Mouse (Mus musculus) retina, embryonic 14.5 days (tissue): ENCODE measurements around the gene Agpat4.

Experiments used
- DNase-seq: peaks from one replicate; pipeline ENCODE4 v3.0.0-alpha.2; 2015; ENCODE audit warnings: low spot score

The Agpat4 gene

GRCm38 (mm10) chr17:12160984-12161764 lies 42.7 kb downstream of the Agpat4 start:
- DNase-seq: no peak

DNA sequence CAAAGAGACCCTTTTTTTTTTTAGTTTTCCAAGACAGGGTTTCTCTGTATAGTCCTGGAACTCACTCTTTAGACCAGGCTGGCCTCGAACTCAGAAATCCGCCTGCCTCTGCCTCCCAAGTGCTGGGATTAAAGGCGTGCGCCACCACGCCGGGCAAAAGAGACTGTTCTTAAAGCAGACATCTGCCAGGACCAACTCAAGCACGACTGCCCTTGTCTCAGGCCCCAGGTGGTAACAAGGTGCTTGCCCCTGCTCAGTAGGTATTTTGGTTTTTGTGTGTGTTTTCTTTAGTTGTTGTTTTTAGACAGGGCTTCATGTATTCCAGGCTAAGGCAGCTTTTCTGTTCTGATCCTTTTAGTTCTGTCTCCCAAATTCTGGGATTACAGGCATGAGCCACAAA lies 43.4 kb downstream of the Agpat4 start:
- no peak for DNase-seq

DNA sequence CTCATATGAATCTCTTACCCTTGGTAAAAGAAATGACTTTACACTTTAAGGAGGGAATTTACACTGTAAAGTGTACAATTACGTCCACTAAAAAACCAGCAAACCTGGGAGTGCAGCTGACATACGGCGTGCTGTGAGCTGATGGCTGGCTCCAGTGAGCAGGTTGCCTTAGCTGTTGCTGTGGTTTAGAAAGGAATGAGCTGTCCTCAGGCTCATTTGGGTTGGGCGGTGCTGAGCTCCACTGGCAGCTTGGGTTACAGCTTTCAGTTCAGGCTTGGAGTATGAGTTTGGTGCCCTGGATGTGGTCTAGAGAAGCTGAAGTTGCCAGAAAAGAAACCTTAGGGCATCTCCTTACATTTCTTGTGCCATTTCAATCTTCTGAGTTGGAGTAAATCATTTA lies 44.3 kb downstream of the Agpat4 start:
- no peak for DNase-seq

GRCm38 (mm10) chr17:12163403-12163802 lies 44.9 kb downstream of the Agpat4 start:
- no peak for DNase-seq

DNA sequence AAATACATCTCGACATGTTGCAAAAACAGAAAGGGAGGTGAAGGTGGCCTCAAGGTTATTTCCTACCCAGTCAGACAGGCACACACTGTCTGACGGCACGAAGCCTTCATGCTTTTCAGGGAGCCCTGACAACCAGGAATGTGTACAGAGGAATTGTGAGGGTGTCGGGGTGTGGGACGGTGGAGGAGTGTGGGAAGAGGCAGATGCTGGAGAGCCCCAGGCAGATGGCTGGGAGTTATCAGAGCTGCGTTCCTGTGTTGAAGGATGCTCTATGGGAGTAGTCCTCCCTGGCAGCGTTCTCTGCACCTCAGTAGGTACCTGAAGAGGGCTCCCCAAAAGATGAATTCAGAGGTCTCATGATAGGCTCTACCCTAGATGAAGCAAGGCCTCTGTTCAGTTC lies 45.4 kb downstream of the Agpat4 start:
- no peak for DNase-seq

GRCm38 (mm10) chr17:12164507-12164906 lies 46.0 kb downstream of the Agpat4 start:
- DNase-seq: no peak

- DNase-seq: no peak
Measured at GRCm38 (mm10) chr17:12165009-12165695, 46.6 kb downstream of the Agpat4 start.

DNA sequence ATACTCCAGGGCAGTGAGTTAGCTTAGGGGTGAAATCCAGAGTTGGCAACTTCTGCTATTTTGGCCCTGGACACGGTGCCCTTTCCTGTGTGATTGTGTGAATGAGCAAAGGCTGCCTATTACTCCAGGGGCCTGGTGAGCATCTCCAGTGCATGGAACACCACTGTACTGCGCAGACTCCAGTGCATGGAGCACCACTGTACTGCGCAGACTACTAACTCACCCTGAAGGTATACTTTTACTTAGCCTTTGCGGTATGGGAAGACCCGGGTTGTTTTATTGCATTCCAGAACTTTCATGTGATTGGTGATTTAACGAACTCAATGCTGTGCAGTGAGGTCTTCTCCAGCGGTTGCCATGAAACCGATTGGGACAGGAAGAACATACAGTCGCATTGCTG lies 47.2 kb downstream of the Agpat4 start:
- no peak for DNase-seq

DNA sequence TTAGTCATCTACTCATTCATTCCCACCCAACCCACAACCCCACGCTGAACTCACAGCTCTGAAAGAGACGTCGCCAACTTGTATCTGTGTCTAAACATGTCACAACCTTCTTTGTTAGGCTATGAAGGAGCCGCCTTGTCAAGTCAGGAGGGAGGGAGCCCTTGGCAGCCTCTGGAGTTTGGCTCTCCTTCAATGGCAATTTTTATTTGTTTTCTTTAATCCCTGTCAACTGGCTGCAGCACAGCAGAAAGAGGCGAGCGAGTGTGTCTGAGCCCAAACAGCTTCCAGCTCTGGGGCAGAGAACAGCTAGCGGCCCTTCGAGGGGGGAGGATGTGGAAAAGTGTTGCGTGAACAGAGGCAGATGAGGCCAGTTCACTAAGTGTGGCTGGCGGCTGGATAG lies 50.0 kb downstream of the Agpat4 start:
- no peak for DNase-seq

- DNase-seq: no peak
Measured at GRCm38 (mm10) chr17:12169326-12169836, 50.9 kb downstream of the Agpat4 start.

GRCm38 (mm10) chr17:12170791-12171497 lies 52.4 kb downstream of the Agpat4 start:
- peak; percentile 43 for DNase-seq

DNA sequence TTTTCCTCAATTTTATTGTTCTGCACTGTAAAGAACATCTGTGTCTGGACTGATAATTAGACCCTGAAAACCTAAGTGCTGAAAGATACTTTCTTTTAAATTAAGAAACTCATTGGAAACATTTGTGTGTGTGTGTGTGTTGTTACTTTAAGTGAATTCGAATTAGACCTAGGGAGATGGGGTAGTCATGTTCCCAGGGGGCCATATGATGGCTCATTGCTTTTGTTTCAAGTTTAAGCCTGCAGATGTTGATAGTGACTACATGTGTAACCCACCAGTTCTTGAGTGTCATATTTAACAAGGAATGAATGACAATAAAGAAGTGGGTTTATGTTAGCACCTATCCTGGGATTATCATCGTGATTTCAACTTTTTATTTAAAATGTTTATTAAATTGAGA lies 53.2 kb downstream of the Agpat4 start:
- no peak for DNase-seq

- no peak for DNase-seq
Measured at GRCm38 (mm10) chr17:12174221-12174620, 55.7 kb downstream of the Agpat4 start.

- DNase-seq: no peak
Measured at GRCm38 (mm10) chr17:12174896-12175295, 56.4 kb downstream of the Agpat4 start.

- no peak for DNase-seq
Measured at GRCm38 (mm10) chr17:12175626-12176025, 57.1 kb downstream of the Agpat4 start.

- DNase-seq: no peak
Measured at GRCm38 (mm10) chr17:12179339-12179738, 60.8 kb downstream of the Agpat4 start.

DNA sequence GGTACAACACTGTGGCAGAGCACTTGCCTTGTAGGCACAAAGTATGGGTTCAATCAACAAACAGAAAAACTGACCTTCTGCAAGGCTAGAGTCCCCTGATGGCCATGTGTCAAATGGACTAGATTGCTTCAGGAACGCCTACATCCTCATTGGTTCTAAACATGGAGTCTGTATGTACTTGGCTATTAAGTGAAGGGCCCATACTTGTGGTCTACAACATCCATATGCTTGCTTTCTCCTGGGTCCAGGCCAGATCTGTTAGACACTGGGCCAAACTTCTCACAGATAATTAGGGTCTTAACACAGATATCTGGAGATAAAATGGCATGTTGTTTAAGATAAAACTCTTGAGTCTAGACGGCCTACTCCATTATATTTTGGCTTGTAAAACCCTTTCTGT lies 61.3 kb downstream of the Agpat4 start:
- DNase-seq: no peak

- no peak for DNase-seq
Measured at GRCm38 (mm10) chr17:12182702-12183485, 64.4 kb downstream of the Agpat4 start.

DNA sequence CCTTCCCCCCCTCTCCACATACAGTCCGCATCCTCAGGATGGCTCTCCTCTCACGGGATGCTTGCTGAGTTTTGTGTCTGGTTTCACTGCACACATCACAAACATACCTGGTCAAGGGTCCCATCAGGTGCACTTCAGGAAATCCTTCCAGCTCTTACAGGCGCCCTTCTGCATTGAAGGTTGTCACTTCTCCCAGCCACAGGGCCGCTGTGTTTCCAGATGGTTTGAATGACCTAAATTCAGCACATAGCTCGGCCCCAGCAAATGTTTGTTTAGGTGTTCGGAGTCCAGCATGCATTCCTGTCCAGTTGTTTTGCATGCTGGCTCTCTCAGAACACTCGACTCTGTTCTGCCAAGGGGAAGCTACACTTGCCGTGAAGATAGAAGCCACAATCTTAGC lies 65.8 kb downstream of the Agpat4 start:
- no peak for DNase-seq

GRCm38 (mm10) chr17:12185855-12186254 lies 67.4 kb downstream of the Agpat4 start:
- DNase-seq: no peak

DNA sequence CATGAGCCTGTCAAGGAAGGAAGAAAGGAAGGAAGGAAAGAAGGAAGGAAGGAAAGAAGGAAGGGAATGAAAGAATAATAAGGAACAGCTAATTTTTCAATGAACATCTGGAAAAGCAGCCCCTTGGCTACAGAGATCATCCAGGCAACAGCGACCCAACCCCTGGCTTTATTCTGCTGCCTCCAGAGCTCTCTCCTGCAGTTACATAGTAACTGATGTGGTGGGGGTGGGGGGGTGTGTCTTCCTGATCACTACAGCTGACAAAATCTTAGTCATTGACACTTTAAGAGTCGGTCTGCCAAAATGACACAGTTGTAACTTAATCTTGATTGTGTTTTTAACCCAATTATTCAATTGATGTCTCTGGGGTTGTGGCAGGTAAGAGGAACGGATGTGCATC lies 67.8 kb downstream of the Agpat4 start:
- DNase-seq: no peak

- no peak for DNase-seq
Measured at GRCm38 (mm10) chr17:12187782-12188181, 69.3 kb downstream of the Agpat4 start.
